Mouse (Mus musculus): Measurements from ENCODE around the gene 2810459M11Rik.
"Not testable (repeated sequence)": the region's sequence is repeated elsewhere in the genome, so short reads cannot be mapped to it uniquely, and the experiment has no call there.

The 2810459M11Rik gene

GRCm38 (mm10) chr1:86045848-86046805 is at the start of gene 2810459M11Rik:
2810459M11Rik (plus strand) TSS chr1:86045863.
- DNase-seq (ENCODE audit: low read depth, low spot score), result no peak

GRCm38 (mm10) chr1:85997221-85997620 is 48.4 kb upstream of the 2810459M11Rik start:
- DNase-seq (ENCODE audit: low read depth, low spot score), result no peak

- DNase-seq (ENCODE audit: low read depth, low spot score), result no peak
Measured at GRCm38 (mm10) chr1:85998012-85998411, 47.7 kb upstream of the 2810459M11Rik start.

GRCm38 (mm10) chr1:85999853-86000570 is 45.7 kb upstream of the 2810459M11Rik start:
- no peak for DNase-seq (ENCODE audit: low read depth, low spot score)

- DNase-seq (ENCODE audit: low read depth, low spot score), result no peak
Measured at GRCm38 (mm10) chr1:86005540-86005939, 40.1 kb upstream of the 2810459M11Rik start.

- DNase-seq (ENCODE audit: low read depth, low spot score), result no peak
Measured at GRCm38 (mm10) chr1:86006040-86006439, 39.6 kb upstream of the 2810459M11Rik start.

- DNase-seq (ENCODE audit: low read depth, low spot score), result peak; percentile 76
Measured at GRCm38 (mm10) chr1:86007778-86008177, 37.9 kb upstream of the 2810459M11Rik start.

GRCm38 (mm10) chr1:86015758-86016157 is 29.9 kb upstream of the 2810459M11Rik start:
- DNase-seq (ENCODE audit: low read depth, low spot score), result not testable (repeated sequence)

- no peak for DNase-seq (ENCODE audit: low read depth, low spot score)
Measured at GRCm38 (mm10) chr1:86016516-86016915, 29.1 kb upstream of the 2810459M11Rik start, which contains the start of gene Spata3. Spata3 (plus strand) TSS chr1:86016816.

- no peak for DNase-seq (ENCODE audit: low read depth, low spot score)
Measured at GRCm38 (mm10) chr1:86018235-86019055, 27.2 kb upstream of the 2810459M11Rik start.

- no peak for DNase-seq (ENCODE audit: low read depth, low spot score)
Measured at GRCm38 (mm10) chr1:86021365-86021989, 24.2 kb upstream of the 2810459M11Rik start.

- peak; percentile 31 for DNase-seq (ENCODE audit: low read depth, low spot score)
Measured at GRCm38 (mm10) chr1:86032273-86032987, 13.2 kb upstream of the 2810459M11Rik start.

- peak; percentile 50 for DNase-seq (ENCODE audit: low read depth, low spot score)
Measured at GRCm38 (mm10) chr1:86038191-86038951, 7.3 kb upstream of the 2810459M11Rik start.

- no peak for DNase-seq (ENCODE audit: low read depth, low spot score)
Measured at GRCm38 (mm10) chr1:86040131-86040530, 5.5 kb upstream of the 2810459M11Rik start.

- no peak for DNase-seq (ENCODE audit: low read depth, low spot score)
Measured at GRCm38 (mm10) chr1:86040817-86041216, 4.8 kb upstream of the 2810459M11Rik start.

GRCm38 (mm10) chr1:86045056-86045455 is 607 bp upstream of the 2810459M11Rik start:
- no peak for DNase-seq (ENCODE audit: low read depth, low spot score)

GRCm38 (mm10) chr1:86046833-86047563 is 1.3 kb downstream of the 2810459M11Rik start:
- DNase-seq (ENCODE audit: low read depth, low spot score), result no peak

- no peak for DNase-seq (ENCODE audit: low read depth, low spot score)
Measured at GRCm38 (mm10) chr1:86048231-86048630, 2.6 kb downstream of the 2810459M11Rik start.

GRCm38 (mm10) chr1:86048744-86049143 is 3.1 kb downstream of the 2810459M11Rik start:
- no peak for DNase-seq (ENCODE audit: low read depth, low spot score)
